Mouse (Mus musculus) forelimb bud, embryonic 11.5 days (tissue): ENCODE measurements around the gene Dmap1.

Experiments
- DNase-seq: peaks from one replicate; pipeline ENCODE4 v3.0.0-alpha.2; 2012; ENCODE audit warnings: low read depth, low spot score

Dmap1 gene

DNA sequence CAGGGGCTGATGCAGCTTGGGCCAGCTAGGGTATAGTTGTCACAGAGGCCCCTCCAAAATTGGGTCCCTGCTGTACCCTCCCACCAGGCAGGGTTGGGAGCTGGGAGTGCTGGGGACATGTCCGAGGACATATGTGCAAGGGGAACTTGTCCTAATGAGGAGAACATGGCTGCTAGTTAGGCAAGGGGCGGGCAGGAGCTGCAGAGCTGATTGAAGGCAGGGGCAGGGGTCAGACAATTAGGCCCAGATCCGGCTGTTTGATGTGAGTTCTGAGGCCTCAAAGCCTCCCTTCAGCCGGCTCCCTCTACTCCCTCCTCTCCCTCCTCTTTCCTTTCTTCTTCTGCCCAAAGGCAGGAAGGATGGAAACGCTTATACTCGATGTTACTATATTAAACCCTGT is 25.1 kb downstream of the Dmap1 start:
- DNase-seq: peak; percentile 58

DNA sequence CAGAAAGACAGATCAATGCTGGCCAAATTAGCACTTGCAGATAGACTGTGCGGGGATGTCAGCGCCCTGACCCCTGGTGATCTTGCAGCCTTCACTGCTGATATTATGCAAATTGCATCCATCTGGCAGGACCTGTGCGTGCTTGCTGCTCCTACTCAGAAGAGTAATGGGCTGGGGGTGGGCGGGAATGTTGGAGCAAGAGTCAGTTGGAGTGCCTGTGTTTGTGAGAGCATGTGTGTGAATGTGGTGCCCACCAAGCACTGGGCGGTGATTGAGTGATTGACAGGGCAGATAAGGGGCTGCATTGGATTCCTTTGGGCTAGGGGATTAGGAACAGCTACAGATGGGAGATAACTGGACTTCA is 26.6 kb downstream of the Dmap1 start:
- DNase-seq: no peak

DNA sequence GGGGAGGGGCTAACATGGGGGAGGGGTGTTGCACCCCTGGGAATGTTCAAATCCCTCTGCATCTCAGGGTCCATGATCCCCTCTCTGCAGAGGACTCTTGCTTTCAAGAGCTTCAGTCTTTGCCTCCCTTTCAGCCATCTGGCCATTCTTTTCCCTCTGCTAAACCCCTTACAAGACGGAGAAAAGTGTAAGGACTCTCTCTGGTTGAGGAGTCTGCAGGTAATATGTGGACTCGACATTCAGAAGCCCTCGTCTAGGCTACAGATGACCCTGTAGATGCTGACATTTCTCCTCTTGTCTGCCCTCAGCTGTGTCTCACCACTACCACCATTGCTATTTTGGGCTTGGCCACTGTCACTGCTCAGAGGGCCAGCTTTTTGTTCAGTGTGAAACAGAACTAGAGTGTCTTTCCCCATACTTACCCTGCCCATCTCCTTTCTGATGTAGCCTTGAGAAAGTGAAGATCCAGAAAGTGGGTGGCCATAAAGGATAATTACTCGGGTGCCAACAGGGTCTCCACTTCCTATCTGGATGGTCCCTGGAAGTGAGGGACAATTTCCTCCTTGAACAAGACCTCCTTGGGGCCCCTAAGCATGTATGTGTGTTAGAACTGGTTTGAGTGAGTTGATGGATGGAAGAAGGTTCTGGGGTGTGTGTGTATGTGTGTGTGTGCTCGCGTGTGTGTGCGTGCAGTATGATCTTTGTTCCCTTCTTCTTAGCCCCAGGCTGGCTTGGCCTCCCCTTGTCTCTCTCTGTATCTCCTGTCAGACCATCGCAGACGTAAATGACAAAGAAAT is 27.2 kb downstream of the Dmap1 start:
- DNase-seq: no peak

DNA sequence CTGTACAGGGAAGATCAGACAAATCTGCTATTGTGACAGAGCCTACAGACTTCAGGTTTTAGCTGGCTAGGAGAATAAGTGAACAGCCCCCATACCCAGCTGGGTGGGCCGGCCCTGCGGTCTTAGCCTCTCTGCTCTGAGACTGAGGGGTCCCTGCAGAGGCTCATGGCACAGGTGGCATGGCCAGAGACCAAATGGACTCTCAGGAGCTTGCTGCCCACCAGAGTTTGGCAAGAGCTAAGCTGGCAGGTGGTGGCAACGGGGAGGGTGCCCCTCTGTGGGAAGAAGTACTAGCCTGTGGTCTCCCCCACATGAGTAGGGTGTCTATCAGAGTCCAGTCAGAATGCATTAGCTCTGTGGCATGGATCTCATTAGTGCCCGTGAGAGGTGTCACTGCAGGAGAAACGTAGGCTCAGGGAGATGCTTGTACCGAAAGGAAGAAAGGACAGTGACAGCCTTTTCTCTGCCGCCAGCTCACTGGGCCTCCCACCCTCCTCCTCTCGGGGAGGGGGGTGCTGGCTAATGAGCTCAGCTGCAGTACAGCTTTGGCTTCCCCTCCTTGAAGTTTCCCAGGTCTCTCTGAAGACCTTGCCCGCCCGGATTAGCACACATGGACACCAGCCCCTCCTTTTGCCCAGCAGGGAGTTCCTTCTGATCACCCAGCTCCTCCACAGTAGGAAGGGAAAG is 27.9 kb downstream of the Dmap1 start:
- no peak for DNase-seq

DNA sequence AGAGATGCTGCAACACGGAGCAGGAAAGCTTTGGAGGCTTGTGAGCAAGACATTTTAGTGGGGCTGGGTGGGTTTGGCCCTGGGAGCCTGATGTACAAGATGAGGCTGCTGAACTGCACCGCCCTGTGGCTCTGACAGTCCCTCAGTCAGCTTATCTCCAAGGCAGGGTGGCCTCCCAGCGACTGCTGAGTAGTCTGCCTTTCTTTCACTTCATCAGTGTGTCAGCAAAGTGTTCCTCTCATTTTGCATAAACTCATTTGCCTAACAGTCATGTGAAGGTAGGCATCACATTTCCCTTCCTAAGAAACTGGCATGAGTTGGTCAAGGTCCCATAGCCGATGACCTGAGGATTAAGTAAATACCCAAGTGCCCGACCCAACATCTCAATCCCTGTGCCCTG is 29.3 kb downstream of the Dmap1 start:
- DNase-seq: no peak

DNA sequence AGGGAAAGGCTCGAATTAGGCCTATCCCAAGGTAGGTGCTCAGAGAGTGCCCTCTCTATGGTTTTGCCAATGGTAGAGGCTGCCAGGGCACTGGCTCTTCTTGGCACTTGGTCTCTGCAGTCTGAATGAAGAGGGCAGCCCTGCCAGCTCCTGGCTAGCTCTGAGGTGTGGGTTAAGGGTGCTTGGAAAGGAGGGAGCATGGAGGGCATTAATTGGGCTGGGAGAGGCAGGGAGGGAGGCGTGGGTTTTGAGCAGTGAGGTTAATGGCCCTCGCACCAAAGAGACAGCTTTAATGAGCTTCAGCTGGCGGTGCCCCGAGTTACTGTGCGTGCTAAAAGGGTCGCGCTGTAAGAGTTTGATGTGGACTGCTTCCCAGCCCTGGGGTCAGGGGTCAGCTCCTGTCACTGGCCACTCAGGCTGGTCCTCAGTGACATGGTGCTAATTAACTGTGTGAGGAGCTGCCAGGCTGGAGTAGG is 30.4 kb downstream of the Dmap1 start:
- DNase-seq: no peak

DNA sequence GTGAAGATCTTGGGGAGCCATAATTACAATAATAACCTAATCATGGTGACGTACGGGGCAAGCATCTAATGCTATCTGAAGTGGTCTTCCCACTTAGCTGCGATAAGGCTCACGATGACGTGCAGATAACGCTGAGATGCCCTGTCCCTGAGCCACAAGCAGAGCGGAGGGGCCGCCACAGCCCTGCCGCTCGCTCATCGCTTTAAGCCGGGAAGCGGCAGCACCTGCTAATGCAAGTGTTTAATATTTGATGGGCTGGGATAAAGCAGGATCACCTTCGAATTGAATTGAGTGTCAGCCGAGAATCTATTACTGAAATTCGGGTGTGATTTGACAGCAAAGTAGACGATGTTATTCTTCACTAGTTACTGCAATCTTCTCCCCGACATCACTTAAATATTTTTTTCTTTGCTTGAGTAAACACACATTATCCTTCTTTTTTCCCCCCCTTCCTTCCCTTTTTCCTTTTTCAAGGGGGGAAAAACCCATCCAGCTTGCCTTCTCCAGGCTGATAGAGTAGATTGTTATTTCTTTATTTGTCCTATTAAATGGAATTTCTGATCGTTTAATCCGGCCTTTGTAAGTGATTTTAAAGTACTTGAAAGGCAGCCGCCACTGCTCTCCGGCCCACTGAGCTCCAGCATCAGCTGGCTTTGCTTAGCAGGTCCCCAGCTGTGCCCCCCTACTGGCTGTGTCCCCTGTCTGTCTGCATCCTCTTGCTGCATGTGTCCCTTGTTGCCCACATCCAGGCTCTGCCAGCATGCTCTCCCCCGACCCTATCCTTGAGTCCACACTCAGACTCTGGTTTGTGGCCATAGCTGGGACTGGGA is 34.9 kb downstream of the Dmap1 start:
- no peak for DNase-seq

DNA sequence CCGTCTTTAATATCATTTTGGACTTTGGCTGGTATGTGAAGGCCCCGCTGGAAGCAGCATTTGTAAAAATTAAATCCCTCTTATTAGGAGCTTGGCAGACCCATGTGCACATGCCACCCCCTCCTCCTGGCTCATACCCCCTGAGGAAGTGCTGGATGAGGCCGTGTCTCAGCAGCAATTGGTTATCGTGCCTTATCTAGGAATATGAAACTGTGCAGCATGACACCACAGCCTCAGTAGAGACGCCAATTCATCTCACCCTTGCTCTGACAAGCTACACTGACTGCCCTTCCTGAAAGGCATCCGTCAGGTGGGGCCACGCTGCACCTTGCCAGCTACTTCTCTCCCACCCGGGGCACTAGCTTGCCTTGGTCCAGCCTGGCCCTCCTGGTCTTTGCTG is 35.6 kb downstream of the Dmap1 start:
- DNase-seq: no peak

DNA sequence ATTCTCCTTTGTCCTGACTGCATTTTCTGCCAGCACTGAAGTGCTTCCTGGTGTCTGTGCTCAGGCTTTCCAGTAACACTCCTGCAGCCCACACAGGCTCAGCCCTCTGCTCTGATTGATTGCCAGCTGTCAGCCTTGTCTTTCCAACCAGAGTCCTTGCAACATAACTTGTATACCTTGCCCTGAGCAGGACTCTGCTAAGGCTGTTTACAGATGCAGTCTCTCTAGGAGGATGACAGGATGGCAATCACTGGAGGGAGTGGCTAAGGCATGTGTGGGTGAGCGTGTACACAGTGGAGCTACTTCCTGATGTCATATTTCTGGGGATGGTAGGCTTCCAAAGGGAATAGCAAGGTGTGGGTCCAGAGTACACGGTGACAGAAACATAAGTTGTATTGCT is 36.2 kb downstream of the Dmap1 start:
- DNase-seq: no peak

DNA sequence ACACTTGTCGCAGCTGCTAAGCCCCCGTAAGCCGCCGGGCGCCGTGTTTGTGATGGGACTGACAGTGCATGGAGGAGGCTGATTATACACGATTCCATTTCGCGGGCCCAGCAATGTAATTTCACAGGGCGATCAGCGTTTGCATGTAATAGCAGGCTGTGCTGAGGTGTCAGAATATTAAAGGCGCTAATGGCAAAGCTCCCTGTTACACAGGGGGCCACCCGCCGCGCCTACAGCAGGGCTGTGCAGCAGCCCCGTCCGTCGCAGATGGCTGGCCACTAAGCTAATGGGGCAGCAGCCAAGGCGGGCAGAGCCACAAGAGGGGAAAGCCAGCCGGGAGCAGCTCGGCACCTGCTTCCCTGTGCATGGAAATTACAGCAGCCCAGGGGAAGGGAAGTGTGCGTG is 37.0 kb downstream of the Dmap1 start:
- no peak for DNase-seq

DNA sequence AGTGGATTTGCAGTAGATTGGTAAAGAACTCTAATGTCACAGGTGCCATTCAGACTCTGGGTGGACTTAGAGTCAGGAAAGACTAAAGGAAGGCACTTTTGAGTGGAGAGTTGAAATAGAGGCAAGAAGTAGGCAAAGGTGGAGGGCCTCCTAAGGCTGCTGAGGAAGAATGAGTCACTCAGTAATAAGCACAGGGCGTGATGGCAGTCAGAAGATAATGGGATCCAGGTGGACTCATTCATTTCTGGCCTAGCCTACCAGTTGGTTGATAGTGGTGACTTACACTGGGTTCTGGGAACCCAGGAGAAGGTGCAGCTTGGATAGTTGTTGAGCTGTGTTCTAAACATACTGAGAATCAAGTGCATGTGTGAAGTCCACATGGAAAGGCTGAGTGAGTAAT is 40.3 kb downstream of the Dmap1 start:
- DNase-seq: no peak

DNA sequence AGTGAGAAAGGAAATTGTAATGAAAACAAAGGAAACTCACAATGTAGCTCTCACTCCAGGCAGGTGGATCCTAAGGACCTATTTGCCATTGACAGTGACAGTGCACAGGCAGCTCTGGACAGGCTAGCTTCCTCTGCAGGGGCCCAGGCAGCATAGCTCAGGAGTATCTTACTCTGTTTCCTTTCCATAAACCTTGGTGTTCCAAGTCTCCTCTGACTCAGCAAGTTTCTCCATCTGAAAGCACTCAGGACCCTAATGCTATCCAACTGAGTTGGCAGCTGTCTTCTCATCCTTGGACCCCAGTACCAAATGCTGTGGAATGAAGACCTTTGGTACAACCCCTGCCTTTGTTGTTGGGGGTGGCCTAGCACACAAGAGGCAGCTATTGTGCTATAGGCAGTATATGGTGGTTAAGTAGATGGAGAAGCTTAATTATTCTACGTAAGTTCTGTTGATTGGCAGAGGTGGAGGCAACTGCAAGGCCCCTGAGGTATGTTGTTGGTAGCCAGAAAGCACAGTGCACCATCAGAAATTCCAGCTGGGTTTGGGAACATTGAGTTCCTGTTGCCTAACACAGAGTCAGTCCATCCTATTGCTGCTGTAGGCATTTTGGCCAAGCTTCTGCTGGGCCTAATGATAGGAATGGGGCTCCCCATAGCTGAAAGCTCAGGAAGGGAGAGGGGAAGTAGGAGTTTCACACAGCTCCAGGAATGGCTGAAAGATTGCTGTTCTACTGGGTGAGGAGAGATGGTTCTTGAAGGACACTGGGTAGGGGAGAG is 41.0 kb downstream of the Dmap1 start:
- DNase-seq: no peak

DNA sequence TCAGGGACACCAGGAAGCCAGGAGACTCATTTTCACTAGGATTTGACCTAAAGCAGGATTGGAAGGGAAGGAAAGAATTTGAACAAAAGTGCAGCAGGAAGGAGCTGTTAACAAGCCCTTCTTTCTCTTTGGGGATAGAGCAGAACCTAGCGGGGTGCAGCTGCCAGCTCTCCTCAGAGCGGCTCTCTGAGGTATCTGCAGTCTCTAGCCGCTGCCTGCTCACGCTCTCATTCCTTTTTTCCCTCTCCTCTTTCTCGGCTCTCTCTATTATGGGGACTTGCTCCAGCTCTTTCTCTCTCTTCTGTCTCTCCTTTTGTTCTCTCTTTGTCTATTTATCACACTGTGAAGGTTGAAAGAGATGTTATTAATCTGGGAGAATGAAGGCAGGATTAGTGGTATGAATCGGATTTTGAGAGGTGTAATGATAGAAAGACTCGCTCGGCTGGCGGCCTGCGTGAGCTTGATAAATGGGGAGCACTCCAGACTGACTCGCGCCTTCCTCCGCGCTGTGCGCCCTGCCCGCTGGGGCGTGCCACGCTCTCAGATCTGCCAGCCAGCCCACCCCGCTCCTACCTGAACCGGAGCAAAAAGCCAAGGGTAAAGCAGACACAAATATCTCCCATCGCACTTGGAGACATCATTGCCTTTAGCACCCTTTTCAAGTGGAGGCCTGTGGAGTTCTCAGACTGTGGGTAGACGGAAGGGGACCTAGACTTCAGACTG is 45.0 kb downstream of the Dmap1 start:
- no peak for DNase-seq

DNA sequence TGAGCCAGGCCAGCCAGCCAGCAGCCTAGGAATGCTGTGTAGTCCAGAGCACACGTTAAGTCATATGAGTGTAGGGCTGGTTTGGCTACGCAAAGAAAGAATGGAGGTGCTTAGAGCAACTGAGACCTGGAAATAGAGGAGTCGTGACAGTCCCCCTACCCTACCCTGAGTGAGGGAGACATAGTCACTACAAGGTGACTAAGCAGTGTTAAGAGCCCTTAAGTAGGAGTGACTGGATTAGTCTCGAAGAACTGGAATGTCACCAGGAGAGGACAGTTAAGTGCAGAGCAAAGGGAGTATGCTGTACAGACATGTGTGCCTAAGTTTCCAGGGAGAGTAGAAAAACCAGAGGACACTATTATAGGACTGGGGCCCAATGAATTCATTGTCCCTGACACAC is 45.9 kb downstream of the Dmap1 start:
- no peak for DNase-seq

DNA sequence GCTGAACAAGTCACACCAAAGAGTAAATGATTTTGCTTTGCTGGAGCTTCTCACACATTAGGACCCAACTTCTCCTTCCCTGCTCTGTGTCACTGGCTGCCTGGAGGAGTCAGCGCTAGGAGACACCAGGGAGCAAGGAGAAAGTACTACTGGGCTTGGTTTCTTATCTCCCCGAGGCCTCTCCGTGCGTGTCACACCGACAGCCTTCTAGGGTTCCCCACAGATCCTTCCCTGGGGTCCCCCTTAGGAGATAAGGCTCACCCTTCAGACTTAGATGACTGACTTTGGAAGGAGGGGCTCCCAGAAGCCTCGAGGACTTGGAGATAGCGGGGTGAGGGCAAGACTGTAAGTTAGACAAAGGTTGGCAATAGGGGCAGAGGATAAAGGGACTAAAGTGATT is 47.4 kb downstream of the Dmap1 start:
- no peak for DNase-seq

DNA sequence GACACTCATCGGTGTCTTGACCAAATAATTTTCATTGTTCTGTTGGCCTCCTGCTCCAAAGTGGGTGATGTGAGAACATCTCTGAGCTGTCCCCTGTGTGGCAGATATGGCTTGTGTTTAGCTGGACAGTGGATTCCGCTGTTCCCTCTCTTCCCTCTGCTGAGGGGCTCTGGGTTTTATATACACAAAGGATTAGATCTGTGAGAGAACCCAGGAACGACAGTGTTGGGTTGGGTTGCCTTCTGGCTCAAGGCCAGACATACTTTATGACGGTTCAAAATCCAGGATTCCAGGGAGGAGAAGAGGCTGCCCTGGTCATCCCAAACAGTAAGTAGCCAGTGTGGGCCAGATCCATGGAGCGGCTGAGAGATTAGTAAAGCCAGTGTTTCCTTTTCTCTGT is 48.5 kb downstream of the Dmap1 start:
- DNase-seq: no peak

DNA sequence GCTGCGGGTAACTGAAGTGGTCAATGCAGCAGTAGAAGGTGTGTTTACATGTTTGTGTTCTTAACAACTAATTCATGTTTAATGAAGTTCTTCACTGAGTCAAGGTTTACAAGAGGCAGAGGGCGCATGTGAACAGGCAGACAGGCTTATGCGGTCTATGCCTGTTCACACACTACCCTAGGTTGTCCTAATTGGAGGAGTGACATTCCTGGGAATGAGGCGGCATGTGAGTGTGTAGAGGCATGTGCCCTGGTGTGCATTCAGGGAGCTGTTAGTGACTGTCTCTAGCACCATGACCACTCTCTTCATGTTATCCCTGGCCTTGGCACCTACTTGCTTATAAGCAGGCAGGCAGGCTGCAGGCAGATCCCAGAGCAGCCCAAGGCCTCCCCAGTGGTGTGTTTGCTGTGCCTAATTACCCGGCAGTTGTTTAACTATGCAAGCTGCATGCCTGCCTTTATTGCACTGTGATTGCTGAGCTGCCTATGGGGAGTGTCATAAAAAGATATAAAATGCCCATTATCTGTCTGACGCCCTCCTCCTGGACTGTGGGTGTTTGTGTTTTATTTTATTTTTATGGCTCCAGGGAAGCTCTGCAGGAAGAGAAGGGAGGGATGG is 51.9 kb downstream of the Dmap1 start:
- DNase-seq: no peak

DNA sequence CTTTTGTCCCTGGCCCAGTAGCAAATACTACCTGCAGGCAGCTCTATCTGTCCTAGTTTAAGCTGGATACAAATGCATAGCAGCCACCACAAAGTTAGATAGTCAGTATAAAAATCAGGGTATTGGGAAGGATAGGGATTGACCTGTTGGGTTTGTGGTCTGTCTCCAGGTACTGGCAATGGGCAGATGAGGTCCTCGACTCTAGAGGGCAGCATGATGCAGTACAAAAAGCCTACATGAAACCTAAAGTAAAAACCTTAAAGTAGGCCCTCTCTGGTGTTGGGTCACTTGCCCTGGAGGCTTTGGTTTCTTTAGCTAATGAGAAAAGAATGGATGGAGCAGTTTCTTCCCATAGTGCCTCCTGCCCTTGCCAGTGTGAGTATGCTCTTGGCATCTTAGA is 53.6 kb downstream of the Dmap1 start:
- no peak for DNase-seq
